Mouse (Mus musculus): ENCODE results near the gene H3f3a. TPM values are rescaled to one million over a fixed set of nuclear protein-coding genes. Genes with fewer than 3 reads are reported as not detected.

Gene H3f3a
- polyA plus RNA-seq, 1 experiment from 2014 or later: 1,997 TPM

DNA sequence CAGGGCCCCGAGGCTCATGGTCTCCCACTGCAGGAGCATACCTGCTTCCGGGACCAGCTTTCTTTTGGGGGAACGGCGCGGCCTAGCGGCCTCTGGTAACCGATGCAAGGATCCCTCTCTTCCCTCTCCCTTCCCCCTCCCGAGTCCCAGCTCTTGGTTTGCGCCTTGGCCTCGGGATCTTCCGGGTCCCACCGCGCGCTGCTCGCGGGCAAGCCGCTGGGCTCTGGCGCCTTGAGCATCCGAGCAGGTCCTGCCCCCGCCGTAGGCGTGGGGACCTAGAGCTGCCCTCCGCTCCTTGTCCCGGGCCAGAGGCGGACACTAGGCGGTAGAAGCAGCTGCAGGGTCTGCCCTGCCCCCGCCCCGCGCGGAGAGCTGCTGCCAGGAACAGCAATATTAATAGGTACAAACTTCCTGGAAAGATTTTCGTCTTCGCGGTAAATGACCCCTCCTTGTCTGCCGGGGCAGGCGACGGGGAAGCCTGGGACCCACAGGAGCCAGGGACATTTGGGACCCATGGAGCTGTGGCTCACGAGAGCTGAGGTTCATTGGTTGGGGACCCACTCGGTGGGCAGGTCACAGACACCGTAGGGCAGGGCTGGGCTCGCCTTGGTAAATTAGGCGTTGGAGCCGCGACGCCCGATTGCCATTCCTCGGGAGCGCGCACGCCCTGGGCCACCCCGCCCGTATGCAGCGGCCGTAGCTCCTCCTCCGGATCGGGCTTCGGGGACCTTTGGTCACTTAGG is 35.9 kb downstream of the H3f3a start:
- H3K9me3 ChIP-seq (replicated peaks): peaks cover 6% of the 10 kb centered on the region
- peak overlapping the region; percentile 92 for H3K4me2 ChIP-seq
- peaks cover 17% of the 10 kb centered on the region; the same call in 1 of the 2 replicates for H3K27me3 ChIP-seq (replicated peaks)
- peak overlapping the region; percentile 68 for H3K4me3 ChIP-seq
- peak overlapping the region; percentile 86 for H3K27ac ChIP-seq
- H3K36me3 ChIP-seq: no peaks in the 10 kb centered on the region
- under 1% methylated on average over 56 of the region's 56 CpGs for WGBS (ENCODE audit: insufficient replicate concordance)
- peaks cover 28% of the 10 kb centered on the region for H3K4me1 ChIP-seq
- H3K9ac ChIP-seq: peak overlapping the region; percentile 76
- peak; percentile 86 for ATAC-seq

DNA sequence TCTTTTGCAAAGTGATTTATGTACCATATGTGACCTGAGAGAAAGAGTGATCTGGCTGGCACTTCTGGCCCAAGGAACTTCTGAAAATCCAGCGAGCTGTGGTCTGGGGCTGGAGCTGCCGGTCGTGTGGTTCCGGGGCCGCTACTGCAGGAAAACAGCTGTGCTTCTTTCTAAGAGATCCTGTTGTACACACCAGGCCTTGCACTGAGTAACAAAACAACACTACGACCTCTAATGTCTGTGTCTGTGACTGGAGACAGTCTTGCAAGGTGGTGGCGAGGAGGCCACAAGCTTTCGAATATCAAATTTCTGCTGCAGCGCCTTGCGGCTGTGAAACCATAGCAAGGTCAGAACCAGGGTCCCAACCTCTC is 36.5 kb downstream of the H3f3a start:
- H3K4me3 ChIP-seq: peak overlapping the region; percentile 68
- 6% methylated on average over 10 of the region's 10 CpGs for WGBS (ENCODE audit: insufficient replicate concordance)

DNA sequence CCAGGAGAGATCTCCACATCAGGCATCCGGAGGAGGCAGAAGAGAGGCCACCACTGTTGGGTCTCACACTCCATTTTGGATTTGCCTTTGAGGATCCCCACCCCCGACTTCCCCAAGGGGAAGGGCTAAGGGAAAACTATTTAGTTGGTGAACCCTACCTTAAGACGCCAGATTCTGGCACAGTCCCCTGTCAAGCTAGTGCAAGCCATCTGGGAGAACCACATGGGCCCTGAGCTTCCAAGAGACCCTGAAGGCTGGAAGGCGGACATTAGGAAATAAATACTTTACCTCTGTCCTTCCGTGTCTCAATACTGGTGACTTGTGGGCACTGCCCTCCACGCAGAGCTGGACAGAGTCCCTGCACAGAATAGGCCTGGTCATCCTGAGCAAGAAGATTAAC is 37.2 kb downstream of the H3f3a start:
- peak overlapping the region; percentile 92; the same call in 1 of the 2 replicates for H3K4me2 ChIP-seq
- peaks cover 21% of the 10 kb centered on the region; the same call in 1 of the 2 replicates for H3K27me3 ChIP-seq (replicated peaks)
- no peak overlapping the region for H3K27ac ChIP-seq
- H3K9ac ChIP-seq: no peak overlapping the region
- H3K9me3 ChIP-seq (replicated peaks): peaks cover 6% of the 10 kb centered on the region
- 79% methylated on average over 6 of the region's 6 CpGs for WGBS (ENCODE audit: insufficient replicate concordance)
- H3K4me3 ChIP-seq: no peak overlapping the region
- peaks cover 32% of the 10 kb centered on the region for H3K4me1 ChIP-seq
- ATAC-seq: no peak
- no peaks in the 10 kb centered on the region for H3K36me3 ChIP-seq

More for the DNA sequence above, 36.5 kb downstream of the H3f3a start:
- peak; percentile 22 for ATAC-seq
- H3K9ac ChIP-seq: peak overlapping the region; percentile 76
- no peaks in the 10 kb centered on the region for H3K36me3 ChIP-seq
- peaks cover 28% of the 10 kb centered on the region for H3K4me1 ChIP-seq
- peak overlapping the region; percentile 86 for H3K27ac ChIP-seq
- peak overlapping the region; percentile 92 for H3K4me2 ChIP-seq
- H3K27me3 ChIP-seq (replicated peaks): peaks cover 17% of the 10 kb centered on the region; the same call in 1 of the 2 replicates
- H3K9me3 ChIP-seq (replicated peaks): peaks cover 6% of the 10 kb centered on the region

DNA sequence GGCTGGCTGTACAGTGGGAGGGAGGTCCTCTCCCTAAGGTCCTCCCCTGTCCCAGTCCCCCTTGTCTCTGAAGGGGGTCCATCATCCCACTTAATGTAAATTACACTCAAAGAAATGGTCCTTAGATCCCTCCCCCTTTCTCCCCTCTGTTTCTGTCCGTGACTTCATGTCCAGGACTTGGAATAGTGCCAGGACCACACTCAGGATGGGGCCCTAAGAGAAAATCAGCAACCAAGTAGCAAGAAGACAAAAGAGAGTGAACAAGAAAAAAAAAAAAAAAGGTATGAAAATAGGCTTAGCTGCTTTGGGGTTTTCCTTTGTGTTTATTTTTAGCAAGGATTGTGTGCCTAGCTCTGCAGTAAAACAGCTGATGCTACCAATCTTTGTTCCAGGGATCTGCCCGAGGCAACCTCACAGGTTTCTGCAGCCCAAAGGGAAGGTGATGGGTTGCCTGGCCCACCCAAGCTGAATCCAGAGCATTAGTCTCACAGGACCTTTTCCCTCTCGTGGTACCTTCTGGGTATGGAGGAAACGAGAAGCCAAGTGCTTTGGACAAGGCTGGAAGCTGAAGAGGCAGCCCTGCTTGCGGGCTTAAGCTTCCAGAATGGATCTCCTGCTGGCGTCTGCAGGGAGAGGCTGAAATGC is 37.8 kb downstream of the H3f3a start:
- WGBS (ENCODE audit: insufficient replicate concordance): 67% methylated on average over 6 of the region's 6 CpGs
- H3K4me2 ChIP-seq: no peak overlapping the region
- H3K27ac ChIP-seq: no peak overlapping the region
- peaks cover 6% of the 10 kb centered on the region for H3K9me3 ChIP-seq (replicated peaks)
- H3K4me3 ChIP-seq: no peak overlapping the region
- H3K36me3 ChIP-seq: no peaks in the 10 kb centered on the region
- ATAC-seq: no peak
- no peak overlapping the region for H3K9ac ChIP-seq
- peaks cover 38% of the 10 kb centered on the region for H3K4me1 ChIP-seq
- H3K27me3 ChIP-seq (replicated peaks): peaks cover 21% of the 10 kb centered on the region; the same call in 1 of the 2 replicates

DNA sequence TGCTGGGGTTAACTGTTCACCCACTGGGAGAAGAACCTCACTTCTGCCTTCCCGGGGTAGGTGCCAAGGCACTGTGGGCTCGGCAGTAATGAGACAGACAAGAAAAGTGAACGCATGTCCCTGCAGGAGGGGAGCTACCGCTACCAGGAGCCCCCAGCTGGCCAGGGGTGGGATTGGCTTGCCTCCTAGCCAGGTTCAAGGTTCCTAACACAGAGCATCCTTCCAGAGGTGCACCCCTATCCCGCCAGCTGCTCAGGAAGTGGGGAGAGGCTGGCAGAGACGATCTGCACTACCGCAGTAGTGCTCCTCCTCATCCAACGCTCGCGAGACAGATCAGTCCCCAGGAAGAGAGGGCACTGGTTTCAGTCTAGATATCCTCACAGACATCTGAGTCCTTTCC is 38.4 kb downstream of the H3f3a start:
- Histone ChIP-seq H3K4me1 (peaks cover 40% of the 10 kb centered on the region), H3K4me3 (no peak overlapping the region), H3K4me2 (no peak overlapping the region), H3K27ac (no peak overlapping the region), H3K9ac (no peak overlapping the region), H3K36me3 (no peaks in the 10 kb centered on the region), H3K27me3 (replicated peaks) (peaks cover 18% of the 10 kb centered on the region; the same call in 1 of the 2 replicates), H3K9me3 (replicated peaks) (peaks cover 6% of the 10 kb centered on the region)
- WGBS (ENCODE audit: insufficient replicate concordance): 76% methylated on average over 10 of the region's 10 CpGs
- ATAC-seq: no peak

DNA sequence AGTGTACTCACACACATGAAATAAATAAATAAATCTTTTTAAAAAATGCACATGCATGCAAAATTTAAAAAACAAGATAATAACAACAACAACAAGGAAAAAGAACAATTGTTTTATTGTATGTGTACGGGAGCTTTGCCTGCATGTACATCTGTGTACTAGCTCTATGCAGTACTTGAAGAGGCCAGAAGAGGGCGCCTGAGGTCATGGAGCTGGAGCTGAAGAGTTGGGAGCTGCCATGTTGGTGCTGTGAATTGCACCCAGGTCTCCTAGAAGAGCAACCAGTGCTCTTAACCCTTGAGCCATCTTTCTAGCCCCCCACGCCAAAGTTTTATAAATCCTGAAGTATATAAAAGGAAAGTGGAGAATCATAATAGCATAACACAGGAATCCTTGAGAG is 39.1 kb downstream of the H3f3a start:
- Histone ChIP-seq H3K27ac (no peak overlapping the region), H3K9ac (no peak overlapping the region), H3K9me3 (replicated peaks) (peaks cover 6% of the 10 kb centered on the region), H3K27me3 (replicated peaks) (peaks cover 17% of the 10 kb centered on the region; the same call in 1 of the 2 replicates), H3K36me3 (no peaks in the 10 kb centered on the region), H3K4me3 (no peak overlapping the region), H3K4me2 (no peak overlapping the region), H3K4me1 (peaks cover 40% of the 10 kb centered on the region)
- 54% methylated on average over 3 of the region's 3 CpGs for WGBS (ENCODE audit: insufficient replicate concordance)
- no peak for ATAC-seq

DNA sequence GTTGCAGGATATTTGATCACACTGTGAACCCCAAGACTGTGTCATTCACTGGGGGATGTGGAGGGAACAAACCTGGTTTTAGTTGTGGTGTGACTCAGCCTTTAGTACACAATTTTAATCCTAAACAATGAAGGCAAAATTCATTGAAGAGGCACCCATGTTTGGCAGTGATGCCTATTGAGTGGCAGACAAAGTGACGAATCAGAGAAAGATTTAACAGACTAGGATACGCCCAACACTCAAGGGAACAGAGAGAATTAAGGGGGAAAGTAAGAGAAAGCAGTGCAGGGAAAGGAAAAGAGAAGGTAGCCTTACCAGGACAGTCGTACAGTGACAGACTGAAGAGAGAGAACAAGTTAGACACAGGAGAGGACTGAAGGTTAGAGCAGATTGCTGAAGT is 41.5 kb downstream of the H3f3a start:
- Histone ChIP-seq H3K9ac (no peak overlapping the region), H3K4me3 (no peak overlapping the region), H3K4me2 (no peak overlapping the region), H3K9me3 (replicated peaks) (peaks cover 6% of the 10 kb centered on the region), H3K4me1 (peaks cover 40% of the 10 kb centered on the region), H3K27ac (no peak overlapping the region), H3K36me3 (no peaks in the 10 kb centered on the region), H3K27me3 (replicated peaks) (peaks cover 18% of the 10 kb centered on the region; the same call in 1 of the 2 replicates)
- WGBS (ENCODE audit: insufficient replicate concordance): 83% methylated on average over 3 of the region's 3 CpGs
- no peak for ATAC-seq

DNA sequence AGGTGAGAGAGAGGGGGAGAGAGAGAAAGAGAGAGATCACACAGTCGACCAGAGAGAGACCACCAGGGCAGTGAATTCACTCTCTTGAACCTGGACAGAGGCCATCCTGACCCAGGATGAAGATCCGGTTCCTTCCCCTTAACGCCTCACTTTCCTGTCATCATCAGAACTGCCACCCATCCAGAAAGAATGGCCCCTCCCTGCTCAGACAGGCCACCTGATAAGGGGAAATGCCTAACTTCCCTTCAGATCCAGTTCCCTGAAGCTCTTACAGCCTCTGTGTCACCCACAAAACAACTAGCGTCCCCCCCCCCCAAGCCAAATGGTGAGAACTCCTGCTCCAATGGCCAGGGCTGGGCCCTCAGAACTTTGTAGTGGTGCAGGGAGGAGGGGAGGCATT is 42.0 kb downstream of the H3f3a start:
- H3K9ac ChIP-seq: no peak overlapping the region
- WGBS (ENCODE audit: insufficient replicate concordance): 32% methylated on average over 4 of the region's 4 CpGs
- no peak overlapping the region for H3K27ac ChIP-seq
- H3K36me3 ChIP-seq: no peaks in the 10 kb centered on the region
- H3K4me1 ChIP-seq: peaks cover 34% of the 10 kb centered on the region
- no peak overlapping the region for H3K4me3 ChIP-seq
- peaks cover 6% of the 10 kb centered on the region for H3K9me3 ChIP-seq (replicated peaks)
- peaks cover 18% of the 10 kb centered on the region; the same call in 1 of the 2 replicates for H3K27me3 ChIP-seq (replicated peaks)
- no peak overlapping the region for H3K4me2 ChIP-seq
- ATAC-seq: no peak

DNA sequence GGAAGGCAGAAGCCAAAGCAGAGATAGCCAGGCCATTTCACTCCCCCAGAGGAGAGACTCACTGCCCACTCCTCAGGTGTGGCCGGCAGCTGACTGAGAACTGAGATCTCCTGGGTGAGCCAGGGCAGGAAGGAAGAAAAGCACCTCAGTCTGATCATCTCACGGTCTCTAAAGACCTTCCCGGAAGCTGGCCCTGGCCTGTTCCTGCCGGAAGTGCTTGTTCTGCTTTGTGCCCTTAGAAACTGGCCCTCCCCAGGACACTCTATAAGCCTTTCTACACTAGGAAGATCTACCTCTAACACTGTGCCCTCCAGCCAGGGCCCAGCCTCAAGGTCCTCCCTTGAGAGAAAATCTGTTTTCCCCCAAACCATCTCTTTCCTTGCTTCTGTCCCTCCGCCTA is 42.4 kb downstream of the H3f3a start:
- no peak for ATAC-seq
- WGBS (ENCODE audit: insufficient replicate concordance): 45% methylated on average over 5 of the region's 5 CpGs
- no peak overlapping the region for H3K4me2 ChIP-seq
- peaks cover 6% of the 10 kb centered on the region for H3K9me3 ChIP-seq (replicated peaks)
- H3K27me3 ChIP-seq (replicated peaks): peaks cover 18% of the 10 kb centered on the region; the same call in 1 of the 2 replicates
- peaks cover 30% of the 10 kb centered on the region for H3K4me1 ChIP-seq
- no peaks in the 10 kb centered on the region for H3K36me3 ChIP-seq
- H3K27ac ChIP-seq: no peak overlapping the region
- H3K9ac ChIP-seq: no peak overlapping the region
- H3K4me3 ChIP-seq: no peak overlapping the region

DNA sequence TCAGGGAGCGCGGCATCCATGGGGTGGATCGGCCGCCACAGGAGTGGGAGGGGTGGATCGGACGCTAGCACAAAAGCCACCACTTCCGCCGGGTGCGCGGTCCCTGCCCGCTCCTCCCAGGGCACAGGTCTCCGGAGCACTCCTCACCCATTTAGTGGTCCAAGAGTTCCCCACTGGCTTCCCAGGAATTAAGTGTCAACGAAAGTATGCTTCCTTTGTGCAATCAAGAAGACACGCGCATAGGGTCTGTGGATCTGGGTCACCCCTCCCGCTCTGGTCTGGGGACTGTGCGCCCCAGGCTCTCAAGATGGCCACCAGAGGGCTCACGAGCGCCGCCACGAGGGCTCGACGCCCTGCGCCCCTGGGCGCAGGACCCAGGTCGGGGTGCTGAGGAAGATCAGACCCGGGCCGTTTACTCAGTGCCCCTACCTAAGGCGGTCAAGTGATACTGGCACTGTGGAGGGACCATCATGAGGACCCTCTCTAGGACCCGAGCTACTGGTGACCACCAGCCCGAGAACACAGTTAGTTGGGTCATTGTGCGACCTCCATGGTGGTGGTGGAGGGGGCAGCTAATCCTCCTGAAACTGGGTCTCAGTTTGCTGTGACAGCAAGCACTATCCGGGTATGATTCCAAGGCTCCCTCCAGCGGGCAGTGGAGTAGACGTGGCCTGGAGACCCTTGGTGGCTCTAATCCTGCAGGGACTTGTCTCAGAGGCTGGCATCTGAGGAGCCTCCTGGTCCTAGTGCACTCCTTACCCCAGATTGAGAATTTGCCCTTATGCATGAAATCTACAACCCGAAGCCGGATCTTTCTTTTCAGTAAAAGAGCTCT is 45.2 kb downstream of the H3f3a start:
- Histone ChIP-seq H3K9ac (peak overlapping the region; percentile 70), H3K27me3 (replicated peaks) (peaks cover 22% of the 10 kb centered on the region), H3K4me3 (peak overlapping the region; percentile 62), H3K4me1 (peaks cover 30% of the 10 kb centered on the region), H3K4me2 (peak overlapping the region; percentile 83), H3K36me3 (no peaks in the 10 kb centered on the region), H3K9me3 (replicated peaks) (no peaks in the 10 kb centered on the region), H3K27ac (0 out of 2 replicates have a peak overlapping the region, but pooled peaks have one; percentile 20)
- WGBS (ENCODE audit: insufficient replicate concordance): 4% methylated on average over 37 of the region's 37 CpGs
- ATAC-seq: peak; percentile 85

DNA sequence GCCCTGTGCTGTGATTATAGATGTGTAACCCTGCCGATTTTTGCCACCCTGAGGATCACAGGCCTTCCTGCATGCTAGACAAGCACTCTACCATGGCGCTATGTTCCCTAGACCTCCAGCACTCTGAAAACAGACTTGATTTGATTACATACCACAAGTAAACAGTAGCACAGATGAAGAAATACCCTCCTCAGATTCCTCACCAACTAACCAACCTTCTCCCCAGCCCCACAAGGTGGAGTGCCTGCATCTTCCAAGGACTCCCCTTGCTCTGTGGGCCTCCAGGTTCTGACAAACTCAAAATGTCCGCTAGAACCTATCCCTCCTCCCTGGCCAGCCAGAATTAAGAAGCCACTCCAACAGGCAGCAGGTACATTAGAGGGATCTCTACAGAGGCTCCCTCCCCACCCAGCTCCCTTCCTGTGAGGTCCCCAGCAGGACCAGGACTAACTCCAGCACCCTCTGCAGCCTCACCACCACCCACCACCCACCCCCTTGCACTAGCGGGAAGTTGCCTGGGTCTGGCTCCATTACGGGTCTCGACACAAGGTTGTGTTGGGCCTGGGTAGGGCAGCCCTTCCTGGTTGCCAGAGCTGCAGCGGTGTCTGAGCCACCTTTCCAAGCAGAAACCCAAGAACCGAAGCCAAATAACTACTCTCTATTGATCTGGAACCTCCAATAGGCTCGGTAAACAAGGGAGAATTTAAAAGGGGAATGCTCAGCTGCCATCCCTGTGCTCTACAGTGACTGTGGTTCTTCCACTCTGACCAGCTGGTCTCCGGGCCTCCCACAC is 46.0 kb downstream of the H3f3a start:
- Histone ChIP-seq H3K27me3 (replicated peaks) (peaks cover 30% of the 10 kb centered on the region), H3K4me3 (peak overlapping the region; percentile 62), H3K27ac (peak overlapping the region; percentile 20; the same call in 1 of the 2 replicates), H3K4me2 (peak overlapping the region; percentile 83), H3K36me3 (no peaks in the 10 kb centered on the region), H3K9me3 (replicated peaks) (no peaks in the 10 kb centered on the region), H3K4me1 (peaks cover 38% of the 10 kb centered on the region), H3K9ac (peak overlapping the region; percentile 70)
- WGBS (ENCODE audit: insufficient replicate concordance): 17% methylated on average over 10 of the region's 10 CpGs
- ATAC-seq: peak; percentile 20

All from liver, embryonic 12.5 days (tissue).